Mouse (Mus musculus): ENCODE results near the gene Lsp1. TPM values are rescaled to one million over a fixed set of nuclear protein-coding genes. Genes with fewer than 3 reads are reported as not detected.

Lsp1 gene
- polyA plus RNA-seq, 1 experiment from 2014 or later, result 48.6 TPM

- Histone ChIP-seq H3K4me2 (ENCODE audit: low read length) (no peak overlapping the region), H3K27me3 (ENCODE audit: control insufficient read depth, insufficient read depth, low read length) (no peaks in the 10 kb centered on the region), H3K27ac (replicated peaks in 1 of 2; ENCODE audit: control insufficient read depth in 1 of 2, insufficient read depth in 1 of 2, low read depth in 2 of 2, low read length in 2 of 2) (peak overlapping the region; percentile 49 to 72; a peak in 3 of 4 replicates), H3K9ac (ENCODE audit: low read length) (no peak overlapping the region), H3K36me3 (ENCODE audit: control insufficient read depth, insufficient read depth, low read length) (0 out of 2 replicates have a peak, but pooled peaks cover 2% of the 10 kb centered on the region), H3K4me3 (ENCODE audit: control insufficient read depth in 1 of 2, insufficient read depth in 1 of 2, low read depth in 1 of 2, low read length in 2 of 2) (no peak overlapping the region), H3K9me3 (ENCODE audit: control insufficient read depth, low read length) (no peaks in the 10 kb centered on the region), H3K4me1 (ENCODE audit: control insufficient read depth in 2 of 2, insufficient read depth in 2 of 2, low read length in 2 of 2) (peaks cover 21 to 22% of the 10 kb centered on the region in 2 experiments)
- ATAC-seq (ENCODE audit: insufficient number of reproducible peaks, insufficient read depth, low FRiP score, low read depth), result no peak
- 32% methylated on average over 5 of the region's 5 CpGs for WGBS
Observed at GRCm38 (mm10) chr7:142499010-142499721, 38.6 kb downstream of the Lsp1 start.

- peak overlapping the region; percentile 49 to 72; a peak in 3 of 4 replicates for H3K27ac ChIP-seq (replicated peaks in 1 of 2; ENCODE audit: control insufficient read depth in 1 of 2, insufficient read depth in 1 of 2, low read depth in 2 of 2, low read length in 2 of 2)
Observed at GRCm38 (mm10) chr7:142500032-142500431, 39.4 kb downstream of the Lsp1 start.

GRCm38 (mm10) chr7:142503206-142503605 lies 42.6 kb downstream of the Lsp1 start:
- Histone ChIP-seq H3K4me1 (ENCODE audit: control insufficient read depth in 2 of 2, insufficient read depth in 2 of 2, low read length in 2 of 2) (peaks cover 34 to 40% of the 10 kb centered on the region in 2 experiments), H3K9me3 (ENCODE audit: control insufficient read depth, low read length) (no peaks in the 10 kb centered on the region), H3K4me3 (ENCODE audit: control insufficient read depth in 1 of 2, insufficient read depth in 1 of 2, low read depth in 1 of 2, low read length in 2 of 2) (no peak overlapping the region), H3K9ac (ENCODE audit: low read length) (no peak overlapping the region), H3K4me2 (ENCODE audit: low read length) (no peak overlapping the region), H3K27me3 (ENCODE audit: control insufficient read depth, insufficient read depth, low read length) (no peaks in the 10 kb centered on the region), H3K36me3 (ENCODE audit: control insufficient read depth, insufficient read depth, low read length) (no peaks in the 10 kb centered on the region), H3K27ac (replicated peaks in 1 of 2; ENCODE audit: control insufficient read depth in 1 of 2, insufficient read depth in 1 of 2, low read depth in 2 of 2, low read length in 2 of 2) (no peak overlapping the region)
- WGBS, result 80% methylated on average over 4 of the region's 4 CpGs
- ATAC-seq (ENCODE audit: insufficient number of reproducible peaks, insufficient read depth, low FRiP score, low read depth), result no peak

More at GRCm38 (mm10) chr7:142500032-142500431, 39.4 kb downstream of the Lsp1 start:
- Histone ChIP-seq H3K27me3 (ENCODE audit: control insufficient read depth, insufficient read depth, low read length) (no peaks in the 10 kb centered on the region), H3K9me3 (ENCODE audit: control insufficient read depth, low read length) (no peaks in the 10 kb centered on the region), H3K4me2 (ENCODE audit: low read length) (no peak overlapping the region), H3K36me3 (ENCODE audit: control insufficient read depth, insufficient read depth, low read length) (no peaks in the 10 kb centered on the region), H3K4me1 (ENCODE audit: control insufficient read depth in 2 of 2, insufficient read depth in 2 of 2, low read length in 2 of 2) (peaks cover 21 to 22% of the 10 kb centered on the region in 2 experiments), H3K9ac (ENCODE audit: low read length) (no peak overlapping the region), H3K4me3 (ENCODE audit: control insufficient read depth in 1 of 2, insufficient read depth in 1 of 2, low read depth in 1 of 2, low read length in 2 of 2) (no peak overlapping the region)
- WGBS, result 62% methylated on average over 1 of the region's 1 CpGs
- no peak for ATAC-seq (ENCODE audit: insufficient number of reproducible peaks, insufficient read depth, low FRiP score, low read depth)

GRCm38 (mm10) chr7:142505942-142506341 lies 45.3 kb downstream of the Lsp1 start:
- Histone ChIP-seq H3K36me3 (ENCODE audit: control insufficient read depth, insufficient read depth, low read length) (no peaks in the 10 kb centered on the region), H3K4me3 (ENCODE audit: control insufficient read depth in 1 of 2, insufficient read depth in 1 of 2, low read depth in 1 of 2, low read length in 2 of 2) (no peak overlapping the region), H3K9ac (ENCODE audit: low read length) (no peak overlapping the region), H3K27me3 (ENCODE audit: control insufficient read depth, insufficient read depth, low read length) (no peaks in the 10 kb centered on the region), H3K27ac (replicated peaks in 1 of 2; ENCODE audit: control insufficient read depth in 1 of 2, insufficient read depth in 1 of 2, low read depth in 2 of 2, low read length in 2 of 2) (no peak overlapping the region), H3K9me3 (ENCODE audit: control insufficient read depth, low read length) (no peaks in the 10 kb centered on the region), H3K4me2 (ENCODE audit: low read length) (no peak overlapping the region), H3K4me1 (ENCODE audit: control insufficient read depth in 2 of 2, insufficient read depth in 2 of 2, low read length in 2 of 2) (peaks cover 30 to 38% of the 10 kb centered on the region in 2 experiments)
- no peak for ATAC-seq (ENCODE audit: insufficient number of reproducible peaks, insufficient read depth, low FRiP score, low read depth)
- WGBS, result 41% methylated on average over 2 of the region's 2 CpGs

GRCm38 (mm10) chr7:142506501-142506900 lies 45.9 kb downstream of the Lsp1 start:
- 45% methylated on average over 4 of the region's 4 CpGs for WGBS
- Histone ChIP-seq H3K9ac (ENCODE audit: low read length) (no peak overlapping the region), H3K36me3 (ENCODE audit: control insufficient read depth, insufficient read depth, low read length) (no peaks in the 10 kb centered on the region), H3K4me1 (ENCODE audit: control insufficient read depth in 2 of 2, insufficient read depth in 2 of 2, low read length in 2 of 2) (peaks cover 30 to 38% of the 10 kb centered on the region in 2 experiments), H3K27ac (replicated peaks in 1 of 2; ENCODE audit: control insufficient read depth in 1 of 2, insufficient read depth in 1 of 2, low read depth in 2 of 2, low read length in 2 of 2) (no peak overlapping the region), H3K4me3 (ENCODE audit: control insufficient read depth in 1 of 2, insufficient read depth in 1 of 2, low read depth in 1 of 2, low read length in 2 of 2) (no peak overlapping the region), H3K4me2 (ENCODE audit: low read length) (no peak overlapping the region), H3K9me3 (ENCODE audit: control insufficient read depth, low read length) (no peaks in the 10 kb centered on the region), H3K27me3 (ENCODE audit: control insufficient read depth, insufficient read depth, low read length) (no peaks in the 10 kb centered on the region)
- ATAC-seq (ENCODE audit: insufficient number of reproducible peaks, insufficient read depth, low FRiP score, low read depth), result no peak

- Histone ChIP-seq H3K4me1 (ENCODE audit: control insufficient read depth in 2 of 2, insufficient read depth in 2 of 2, low read length in 2 of 2) (peaks cover 30 to 38% of the 10 kb centered on the region in 2 experiments), H3K4me2 (ENCODE audit: low read length) (no peak overlapping the region), H3K36me3 (ENCODE audit: control insufficient read depth, insufficient read depth, low read length) (no peaks in the 10 kb centered on the region), H3K27ac (replicated peaks in 1 of 2; ENCODE audit: control insufficient read depth in 1 of 2, insufficient read depth in 1 of 2, low read depth in 2 of 2, low read length in 2 of 2) (no peak overlapping the region), H3K27me3 (ENCODE audit: control insufficient read depth, insufficient read depth, low read length) (no peaks in the 10 kb centered on the region), H3K9me3 (ENCODE audit: control insufficient read depth, low read length) (no peaks in the 10 kb centered on the region), H3K9ac (ENCODE audit: low read length) (no peak overlapping the region), H3K4me3 (ENCODE audit: control insufficient read depth in 1 of 2, insufficient read depth in 1 of 2, low read depth in 1 of 2, low read length in 2 of 2) (no peak overlapping the region)
- WGBS, result 93% methylated on average over 9 of the region's 9 CpGs
- no peak for ATAC-seq (ENCODE audit: insufficient number of reproducible peaks, insufficient read depth, low FRiP score, low read depth)
Observed at GRCm38 (mm10) chr7:142507453-142507852, 46.8 kb downstream of the Lsp1 start.

- Histone ChIP-seq H3K4me3 (ENCODE audit: control insufficient read depth in 1 of 2, insufficient read depth in 1 of 2, low read depth in 1 of 2, low read length in 2 of 2) (no peak overlapping the region), H3K4me1 (ENCODE audit: control insufficient read depth in 2 of 2, insufficient read depth in 2 of 2, low read length in 2 of 2) (peaks cover 30 to 38% of the 10 kb centered on the region in 2 experiments), H3K4me2 (ENCODE audit: low read length) (no peak overlapping the region), H3K27ac (replicated peaks in 1 of 2; ENCODE audit: control insufficient read depth in 1 of 2, insufficient read depth in 1 of 2, low read depth in 2 of 2, low read length in 2 of 2) (peak overlapping the region; percentile 48 to 72), H3K36me3 (ENCODE audit: control insufficient read depth, insufficient read depth, low read length) (no peaks in the 10 kb centered on the region), H3K27me3 (ENCODE audit: control insufficient read depth, insufficient read depth, low read length) (no peaks in the 10 kb centered on the region), H3K9me3 (ENCODE audit: control insufficient read depth, low read length) (no peaks in the 10 kb centered on the region), H3K9ac (ENCODE audit: low read length) (no peak overlapping the region; the same call in 1 of the 2 replicates)
- WGBS, result 55% methylated on average over 14 of the region's 14 CpGs
- no peak for ATAC-seq (ENCODE audit: insufficient number of reproducible peaks, insufficient read depth, low FRiP score, low read depth)
Observed at GRCm38 (mm10) chr7:142509518-142509917, 48.9 kb downstream of the Lsp1 start.
